Mouse (Mus musculus): ENCODE results near the gene Ptprf.
A peak's percentile ranks its signal among the peaks of the same experiment; 100 is the strongest.

The Ptprf gene

GRCm38 (mm10) chr4:118291231-118291630, at the start of gene Ptprf:
TSS of gene Ptprf (minus strand) at chr4:118291405.
- peak; percentile 78 to 79 for DNase-seq (ENCODE audit: low spot score in 2 of 2)

- peak; percentile 33 to 78 for DNase-seq (ENCODE audit: low spot score in 2 of 2)
Measured at GRCm38 (mm10) chr4:118336658-118337057, 45.5 kb upstream of the Ptprf start.

GRCm38 (mm10) chr4:118335991-118336390, 44.8 kb upstream of the Ptprf start:
- no peak for DNase-seq (ENCODE audit: low spot score in 2 of 2)

- DNase-seq (ENCODE audit: low spot score in 2 of 2): no peak
Measured at GRCm38 (mm10) chr4:118331777-118332176, 40.6 kb upstream of the Ptprf start.

- DNase-seq (ENCODE audit: low spot score in 2 of 2): peak; percentile 32 to 65
Measured at GRCm38 (mm10) chr4:118326476-118326875, 35.3 kb upstream of the Ptprf start.

GRCm38 (mm10) chr4:118320636-118321035, 29.4 kb upstream of the Ptprf start:
- no peak for DNase-seq (ENCODE audit: low spot score in 2 of 2)

GRCm38 (mm10) chr4:118319706-118320344, 28.6 kb upstream of the Ptprf start:
- no peak for DNase-seq (ENCODE audit: low spot score in 2 of 2)

GRCm38 (mm10) chr4:118316662-118317061, 25.5 kb upstream of the Ptprf start:
- no peak for DNase-seq (ENCODE audit: low spot score in 2 of 2)

GRCm38 (mm10) chr4:118315286-118315685, 24.1 kb upstream of the Ptprf start:
- no peak for DNase-seq (ENCODE audit: low spot score in 2 of 2)

- no peak for DNase-seq (ENCODE audit: low spot score in 2 of 2)
Measured at GRCm38 (mm10) chr4:118310461-118310860, 19.3 kb upstream of the Ptprf start.

- DNase-seq (ENCODE audit: low spot score in 2 of 2): no peak
Measured at GRCm38 (mm10) chr4:118307533-118308263, 16.5 kb upstream of the Ptprf start.

- no peak for DNase-seq (ENCODE audit: low spot score in 2 of 2)
Measured at GRCm38 (mm10) chr4:118306113-118306696, 15.0 kb upstream of the Ptprf start.

- no peak for DNase-seq (ENCODE audit: low spot score in 2 of 2)
Measured at GRCm38 (mm10) chr4:118304984-118305383, 13.8 kb upstream of the Ptprf start.

GRCm38 (mm10) chr4:118297844-118298243, 6.6 kb upstream of the Ptprf start:
- DNase-seq (ENCODE audit: low spot score in 2 of 2): no peak

GRCm38 (mm10) chr4:118295651-118296561, 4.7 kb upstream of the Ptprf start:
- DNase-seq (ENCODE audit: low spot score in 2 of 2): no peak

- DNase-seq (ENCODE audit: low spot score in 2 of 2): no peak
Measured at GRCm38 (mm10) chr4:118294811-118295210, 3.6 kb upstream of the Ptprf start.

- peak; percentile 65 to 85 for DNase-seq (ENCODE audit: low spot score in 2 of 2)
Measured at GRCm38 (mm10) chr4:118292741-118293306, 1.6 kb upstream of the Ptprf start.

GRCm38 (mm10) chr4:118290416-118291030, 682 bp downstream of the Ptprf start:
- DNase-seq (ENCODE audit: low spot score in 2 of 2): peak in 1 of 2 experiments; percentile 49

GRCm38 (mm10) chr4:118289960-118290415, 1.2 kb downstream of the Ptprf start:
- DNase-seq (ENCODE audit: low spot score in 2 of 2): no peak

GRCm38 (mm10) chr4:118289266-118289665, 1.9 kb downstream of the Ptprf start:
- DNase-seq (ENCODE audit: low spot score in 2 of 2): no peak

- DNase-seq (ENCODE audit: low spot score in 2 of 2): no peak
Measured at GRCm38 (mm10) chr4:118288531-118288930, 2.7 kb downstream of the Ptprf start.
